Mouse (Mus musculus): Measurements from ENCODE around the gene Rpl35a. TPM values are rescaled to one million over a fixed set of nuclear protein-coding genes. Genes with fewer than 3 reads are reported as not detected.
"Not testable (repeated sequence)": the region's sequence is repeated elsewhere in the genome, so short reads cannot be mapped to it uniquely, and the experiment has no call there.

Gene Rpl35a
- polyA plus RNA-seq, 1 experiment, result not detected

DNA sequence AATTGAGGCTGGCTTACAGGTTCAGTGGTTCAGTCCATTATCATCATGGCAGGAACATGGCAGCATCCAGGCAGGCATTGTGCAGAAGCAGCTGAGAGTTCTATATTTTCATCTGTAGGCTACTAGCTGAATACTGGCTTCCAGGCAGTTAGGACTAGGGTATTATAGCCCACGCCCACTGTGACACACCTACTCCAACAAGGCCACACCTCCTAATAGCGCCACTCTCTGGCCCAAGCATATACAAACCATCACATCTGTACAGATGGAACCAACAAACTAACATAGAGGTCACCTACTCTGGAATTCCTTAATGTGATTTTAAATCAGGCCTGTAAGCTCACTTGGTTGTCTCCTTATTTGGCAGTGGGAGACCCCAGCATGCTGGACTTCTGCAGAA is 7.6 kb upstream of the Rpl35a start:
- 76% methylated on average over 2 of the region's 2 CpGs for WGBS
- H3K27ac ChIP-seq (ENCODE audit: insufficient read depth, low read depth, low read length), result no peak overlapping the region
- H3K4me1 ChIP-seq (ENCODE audit: control insufficient read depth, insufficient read depth, low read length), result no peaks in the 10 kb centered on the region
- H3K4me3 ChIP-seq (ENCODE audit: insufficient read depth, low read depth, low read length), result no peak overlapping the region
- TF ChIP-seq POLR2A (IDR thresholded peaks at IDR 0.05; ENCODE audit: insufficient read depth, low read depth, low read length), result no peak
- TF ChIP-seq CTCF (IDR thresholded peaks at IDR 0.05; ENCODE audit: insufficient read depth, low read depth, low read length), result no peak

DNA sequence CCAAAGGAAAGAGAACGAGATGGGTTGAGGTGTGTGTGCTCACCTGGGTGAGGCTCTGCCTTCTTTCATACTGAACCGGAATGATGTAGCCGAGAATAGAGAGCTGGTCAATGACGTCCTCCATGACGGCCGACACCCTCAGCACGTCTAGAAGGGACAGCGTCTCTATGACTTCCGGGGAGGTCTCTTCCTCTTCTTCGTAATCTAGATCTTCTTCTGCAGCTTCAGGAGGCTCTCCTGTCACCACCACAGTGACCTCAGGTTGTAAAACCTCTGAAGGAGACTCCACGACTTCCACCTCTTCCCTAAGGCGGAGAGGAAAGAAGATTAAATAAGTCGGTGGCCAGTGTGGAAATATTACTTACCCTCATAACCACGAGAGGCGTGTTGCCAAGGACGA is 6.4 kb upstream of the Rpl35a start:
- no peak overlapping the region for H3K27ac ChIP-seq (ENCODE audit: insufficient read depth, low read depth, low read length)
- no peaks in the 10 kb centered on the region for H3K4me1 ChIP-seq (ENCODE audit: control insufficient read depth, insufficient read depth, low read length)
- no peak for TF ChIP-seq CTCF (IDR thresholded peaks at IDR 0.05; ENCODE audit: insufficient read depth, low read depth, low read length)
- TF ChIP-seq POLR2A (IDR thresholded peaks at IDR 0.05; ENCODE audit: insufficient read depth, low read depth, low read length), result no peak
- H3K4me3 ChIP-seq (ENCODE audit: insufficient read depth, low read depth, low read length), result no peak overlapping the region
- WGBS, result 93% methylated on average over 16 of the region's 16 CpGs

DNA sequence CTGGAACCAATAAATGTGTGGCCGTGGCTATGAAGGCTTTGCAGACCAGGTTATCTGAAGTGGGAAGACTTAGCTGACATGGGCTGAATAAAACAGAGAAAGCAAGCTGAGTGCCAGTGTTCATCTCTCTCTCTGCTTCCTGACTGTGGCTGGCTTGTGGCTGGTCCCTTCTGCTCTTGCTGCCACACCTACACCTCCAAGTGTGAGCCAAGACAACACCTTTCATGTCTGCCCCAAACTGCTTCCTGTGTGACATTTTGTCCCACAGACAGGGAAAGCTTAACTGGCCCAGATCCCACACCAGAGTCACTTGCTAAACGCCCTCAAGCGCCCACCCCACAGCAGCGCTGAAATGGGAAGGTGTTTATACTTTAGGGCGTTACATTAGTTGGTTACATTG is 3.1 kb upstream of the Rpl35a start:
- WGBS, result 65% methylated on average over 5 of the region's 5 CpGs
- no peak overlapping the region for H3K4me3 ChIP-seq (ENCODE audit: insufficient read depth, low read depth, low read length)
- peaks cover 3% of the 10 kb centered on the region; the same call in 1 of the 2 replicates for H3K4me1 ChIP-seq (ENCODE audit: control insufficient read depth, insufficient read depth, low read length)
- no peak overlapping the region for H3K27ac ChIP-seq (ENCODE audit: insufficient read depth, low read depth, low read length)
- TF ChIP-seq POLR2A (IDR thresholded peaks at IDR 0.05; ENCODE audit: insufficient read depth, low read depth, low read length) (no peak), CTCF (IDR thresholded peaks at IDR 0.05; ENCODE audit: insufficient read depth, low read depth, low read length) (no peak)

DNA sequence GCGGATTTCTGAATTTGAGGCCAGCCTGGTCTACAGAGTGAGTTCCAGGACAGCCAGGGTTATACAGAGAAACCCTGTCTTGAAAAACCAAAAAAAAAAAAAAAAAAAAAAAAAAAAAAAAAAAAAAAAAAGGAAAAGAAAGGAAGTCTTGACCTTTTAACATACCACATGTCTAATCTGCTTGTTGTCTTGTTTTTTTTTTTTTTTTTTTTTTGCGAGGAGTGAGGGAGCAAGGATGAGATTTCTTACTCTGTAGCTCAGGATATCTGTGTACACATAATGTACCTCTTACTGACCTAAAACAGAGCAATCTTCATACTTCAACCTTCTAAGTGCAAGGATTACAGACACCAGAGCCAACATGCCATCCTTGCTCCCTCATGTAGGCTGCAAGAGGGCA is 1.3 kb upstream of the Rpl35a start:
- H3K4me3 ChIP-seq (ENCODE audit: insufficient read depth, low read depth, low read length); H3K27ac ChIP-seq (ENCODE audit: insufficient read depth, low read depth, low read length); H3K4me1 ChIP-seq (ENCODE audit: control insufficient read depth, insufficient read depth, low read length): not testable (repeated sequence)
- WGBS, result 85% methylated on average over 2 of the region's 2 CpGs

DNA sequence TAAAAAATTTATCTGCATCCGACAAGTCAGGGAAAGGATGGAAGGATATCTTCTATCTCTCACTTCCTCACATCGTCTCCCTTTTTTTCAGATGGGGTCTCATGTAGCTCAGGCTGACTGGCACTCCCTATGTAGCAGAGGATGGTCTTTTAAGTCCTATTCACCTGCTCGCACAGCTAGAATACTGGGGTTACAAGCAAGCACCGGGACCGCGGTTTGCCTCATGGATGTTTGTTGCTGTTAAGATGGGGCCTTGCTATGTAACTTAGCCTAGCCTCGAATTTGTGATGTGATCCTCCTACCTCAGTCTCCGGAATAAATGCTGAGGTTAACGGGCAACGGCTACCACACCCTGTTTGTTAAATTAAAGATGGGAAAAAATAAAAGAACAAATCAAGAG is 598 bp upstream of the Rpl35a start:
- Histone ChIP-seq H3K4me1 (ENCODE audit: control insufficient read depth, insufficient read depth, low read length) (peaks cover 4% of the 10 kb centered on the region; the same call in 1 of the 2 replicates), H3K27ac (ENCODE audit: insufficient read depth, low read depth, low read length) (no peak overlapping the region), H3K4me3 (ENCODE audit: insufficient read depth, low read depth, low read length) (peak overlapping the region; percentile 67)
- no peak for TF ChIP-seq POLR2A (IDR thresholded peaks at IDR 0.05; ENCODE audit: insufficient read depth, low read depth, low read length)
- no peak for TF ChIP-seq CTCF (IDR thresholded peaks at IDR 0.05; ENCODE audit: insufficient read depth, low read depth, low read length)
- 10% methylated on average over 10 of the region's 10 CpGs for WGBS

DNA sequence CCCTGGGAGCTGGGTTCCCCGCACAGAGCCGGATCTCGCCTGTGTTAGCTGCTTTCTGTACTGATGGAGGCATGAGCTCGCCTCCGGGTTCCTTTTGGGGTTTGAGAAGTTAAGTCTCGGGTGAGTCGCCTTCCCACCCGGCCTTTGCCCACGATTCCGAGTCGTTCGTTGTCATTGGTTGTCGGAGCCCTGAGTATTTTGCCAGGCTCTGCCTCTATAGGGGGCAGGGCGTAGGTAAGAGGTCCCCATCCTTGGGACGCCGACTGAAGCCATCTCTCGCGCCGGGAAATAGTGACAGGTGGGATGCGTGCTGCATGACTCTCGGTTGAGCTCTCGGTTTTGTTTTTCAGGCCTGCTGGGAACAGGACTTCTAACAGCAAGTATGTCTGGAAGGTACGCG is 533 bp downstream of the Rpl35a start:
- TF ChIP-seq CTCF (IDR thresholded peaks at IDR 0.05; ENCODE audit: insufficient read depth, low read depth, low read length), result no peak
- no peak for TF ChIP-seq POLR2A (IDR thresholded peaks at IDR 0.05; ENCODE audit: insufficient read depth, low read depth, low read length)
- peak overlapping the region; percentile 67 for H3K4me3 ChIP-seq (ENCODE audit: insufficient read depth, low read depth, low read length)
- peaks cover 4% of the 10 kb centered on the region; the same call in 1 of the 2 replicates for H3K4me1 ChIP-seq (ENCODE audit: control insufficient read depth, insufficient read depth, low read length)
- H3K27ac ChIP-seq (ENCODE audit: insufficient read depth, low read depth, low read length), result peak overlapping the region; percentile 98; the same call in 1 of the 2 replicates
- WGBS, result 0% methylated on average over 24 of the region's 24 CpGs

DNA sequence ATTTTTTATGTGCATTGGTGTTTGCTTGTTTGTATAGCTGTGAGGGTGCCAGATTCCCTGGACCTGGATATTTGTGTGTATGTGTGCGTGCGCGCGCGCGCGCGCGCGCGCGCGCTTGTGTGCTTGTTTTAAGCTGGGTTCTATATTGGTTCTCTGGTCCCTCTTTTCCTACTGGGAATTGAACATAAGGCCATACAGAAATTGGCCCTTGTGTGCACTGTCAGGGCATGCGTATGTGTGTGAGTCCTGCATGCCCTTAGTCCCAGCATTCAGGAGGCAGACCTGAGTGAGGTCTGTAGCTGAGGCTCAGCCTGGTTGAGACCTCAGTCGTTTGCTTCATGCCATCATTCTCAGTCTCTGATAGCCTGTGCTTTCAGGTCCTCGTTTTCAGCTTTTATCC is 1.8 kb downstream of the Rpl35a start:
- Histone ChIP-seq H3K4me3 (ENCODE audit: insufficient read depth, low read depth, low read length) (no peak overlapping the region), H3K4me1 (ENCODE audit: control insufficient read depth, insufficient read depth, low read length) (peaks cover 4% of the 10 kb centered on the region; the same call in 1 of the 2 replicates), H3K27ac (ENCODE audit: insufficient read depth, low read depth, low read length) (no peak overlapping the region)
- TF ChIP-seq CTCF (IDR thresholded peaks at IDR 0.05; ENCODE audit: insufficient read depth, low read depth, low read length), result no peak
- no peak for TF ChIP-seq POLR2A (IDR thresholded peaks at IDR 0.05; ENCODE audit: insufficient read depth, low read depth, low read length)
- 88% methylated on average over 16 of the region's 16 CpGs for WGBS

DNA sequence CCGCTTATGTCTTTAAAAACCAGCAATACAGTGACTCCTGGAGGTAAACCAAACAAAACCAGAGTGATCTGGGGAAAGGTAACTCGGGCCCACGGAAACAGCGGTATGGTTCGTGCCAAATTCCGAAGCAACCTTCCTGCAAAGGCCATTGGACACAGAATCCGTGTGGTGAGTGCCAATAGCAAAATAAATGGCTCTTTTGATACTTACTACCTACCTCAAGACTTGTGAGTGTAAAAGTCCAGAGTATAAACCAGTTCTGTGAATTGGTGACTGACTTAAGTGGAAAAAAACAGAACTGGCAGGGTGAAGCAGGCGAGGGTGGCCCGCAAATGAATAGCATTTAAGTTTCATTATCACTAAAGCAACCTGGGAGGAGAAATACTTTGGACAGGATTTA is 2.4 kb downstream of the Rpl35a start:
- not testable (repeated sequence) for H3K4me3 ChIP-seq (ENCODE audit: insufficient read depth, low read depth, low read length); H3K27ac ChIP-seq (ENCODE audit: insufficient read depth, low read depth, low read length); H3K4me1 ChIP-seq (ENCODE audit: control insufficient read depth, insufficient read depth, low read length)
- 78% methylated on average over 9 of the region's 9 CpGs for WGBS

DNA sequence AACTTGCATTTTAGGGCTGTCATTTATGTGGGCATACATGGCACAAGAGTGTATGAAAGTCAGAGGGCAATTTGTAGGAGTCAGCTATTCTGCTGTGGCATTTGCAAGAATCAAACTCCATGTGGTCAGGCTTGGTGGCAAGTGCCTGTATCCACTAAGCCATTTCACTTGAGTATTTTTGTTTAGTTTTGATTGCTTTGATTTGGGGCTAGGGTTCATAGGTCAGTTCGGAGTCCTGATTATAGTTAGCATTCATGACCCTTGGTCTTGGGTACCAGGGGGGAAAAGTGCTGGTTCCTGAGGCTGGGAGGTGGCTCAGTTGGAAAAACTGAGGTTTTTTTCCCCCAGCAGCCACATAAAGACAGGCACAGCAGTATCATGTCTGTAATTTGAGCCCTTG is 3.2 kb downstream of the Rpl35a start:
- Histone ChIP-seq H3K4me1 (ENCODE audit: control insufficient read depth, insufficient read depth, low read length) (peaks cover 4% of the 10 kb centered on the region; the same call in 1 of the 2 replicates), H3K4me3 (ENCODE audit: insufficient read depth, low read depth, low read length) (no peak overlapping the region), H3K27ac (ENCODE audit: insufficient read depth, low read depth, low read length) (no peak overlapping the region)
- WGBS, result 94% methylated on average over 1 of the region's 1 CpGs
- TF ChIP-seq CTCF (IDR thresholded peaks at IDR 0.05; ENCODE audit: insufficient read depth, low read depth, low read length), result no peak
- TF ChIP-seq POLR2A (IDR thresholded peaks at IDR 0.05; ENCODE audit: insufficient read depth, low read depth, low read length), result no peak

DNA sequence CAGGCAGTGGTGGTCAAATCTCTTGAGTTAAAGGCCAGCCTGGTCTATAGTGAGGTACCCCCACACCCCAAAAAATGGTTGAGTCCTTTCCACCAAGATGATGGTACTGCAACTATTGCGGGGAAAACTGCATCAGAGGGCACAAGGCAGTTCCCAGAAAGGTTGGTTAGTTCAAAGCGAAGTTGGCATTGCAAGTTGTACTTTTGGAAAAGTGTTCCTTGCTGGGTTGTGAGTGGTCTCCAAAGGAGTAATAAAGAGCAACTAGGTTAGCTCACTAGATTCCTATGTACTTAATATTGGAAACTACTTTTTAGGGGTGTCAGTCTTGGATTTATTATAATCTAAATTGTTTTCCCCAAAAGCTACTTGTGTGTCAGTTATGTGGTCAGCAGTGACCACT is 4.7 kb downstream of the Rpl35a start:
- Histone ChIP-seq H3K4me1 (ENCODE audit: control insufficient read depth, insufficient read depth, low read length) (peaks cover 6% of the 10 kb centered on the region), H3K27ac (ENCODE audit: insufficient read depth, low read depth, low read length) (no peak overlapping the region), H3K4me3 (ENCODE audit: insufficient read depth, low read depth, low read length) (no peak overlapping the region)
- TF ChIP-seq CTCF (IDR thresholded peaks at IDR 0.05; ENCODE audit: insufficient read depth, low read depth, low read length), result no peak
- no peak for TF ChIP-seq POLR2A (IDR thresholded peaks at IDR 0.05; ENCODE audit: insufficient read depth, low read depth, low read length)
- WGBS, result 90% methylated on average over 2 of the region's 2 CpGs
